Mouse (Mus musculus): Measurements from ENCODE around the gene Ndufs2.
"Not testable (repeated sequence)": the region's sequence is repeated elsewhere in the genome, so short reads cannot be mapped to it uniquely, and the experiment has no call there.

DNA sequence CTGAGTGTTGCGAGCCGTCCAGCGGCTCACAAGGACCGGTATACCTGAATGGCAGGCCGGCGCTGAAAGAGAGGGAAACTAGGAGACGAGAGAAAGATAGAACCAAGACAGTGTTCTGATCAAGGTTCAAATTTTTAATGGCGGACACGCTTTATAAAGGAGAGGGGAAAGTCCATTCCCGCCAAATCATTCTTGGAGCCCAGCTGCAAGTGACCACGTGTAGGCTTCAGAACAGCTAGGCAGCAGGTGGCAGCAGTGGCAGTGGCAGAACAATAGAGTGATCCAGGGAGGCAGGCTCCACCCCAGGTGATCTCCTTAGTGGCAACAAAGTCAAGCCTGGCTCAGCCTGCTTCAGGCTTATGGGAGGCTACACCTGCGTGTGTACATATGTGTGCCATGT is 9.2 kb downstream of the Ndufs2 start:
- TF ChIP-seq CTCF (IDR thresholded peaks at IDR 0.05; ENCODE audit: low read depth): peak; percentile 46
- TF ChIP-seq EP300 (optimal IDR thresholded peaks at IDR 0.05): not testable (repeated sequence)

Data from stomach, postnatal 0 days (tissue).